Mouse (Mus musculus) lung, postnatal 0 days (tissue): ENCODE measurements around the gene Aldh3b2.

Experiments
- CTCF ChIP-seq: IDR thresholded peaks from 2 replicates; pipeline ENCODE4 v1.5.1; 2016; ENCODE audit warnings: antibody characterized with exemption, mild to moderate bottlenecking
- EP300 ChIP-seq: IDR thresholded peaks from 2 replicates; pipeline ENCODE4 v1.6.1; 2016; ENCODE audit warnings: antibody characterized with exemption, mild to moderate bottlenecking, control low read depth

DNA sequence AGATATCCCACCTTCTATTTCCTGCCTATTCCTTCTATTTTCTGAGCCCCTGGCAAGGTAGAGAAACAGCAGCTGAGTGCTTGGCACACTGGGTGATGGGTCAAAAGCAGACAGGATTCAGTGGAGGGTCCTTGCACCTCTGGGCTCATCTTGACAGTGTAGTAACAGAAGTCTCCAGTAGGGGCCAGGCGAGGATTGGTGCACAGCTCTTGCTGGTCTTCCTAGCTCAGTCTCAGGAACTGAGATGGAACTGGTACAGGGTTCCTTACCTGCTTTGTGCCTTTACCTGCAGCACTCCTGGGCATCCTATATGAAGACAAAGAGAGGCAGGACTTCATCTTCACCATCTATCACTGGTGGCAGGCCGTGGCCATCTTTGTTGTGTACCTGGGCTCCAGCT lies 25.4 kb upstream of the Aldh3b2 start:
- TF ChIP-seq EP300 = no peak
- TF ChIP-seq CTCF = peak; percentile 98
